Comparison of ENCODE assay signal across 21 mouse cellular contexts in the genomic region with DNA sequence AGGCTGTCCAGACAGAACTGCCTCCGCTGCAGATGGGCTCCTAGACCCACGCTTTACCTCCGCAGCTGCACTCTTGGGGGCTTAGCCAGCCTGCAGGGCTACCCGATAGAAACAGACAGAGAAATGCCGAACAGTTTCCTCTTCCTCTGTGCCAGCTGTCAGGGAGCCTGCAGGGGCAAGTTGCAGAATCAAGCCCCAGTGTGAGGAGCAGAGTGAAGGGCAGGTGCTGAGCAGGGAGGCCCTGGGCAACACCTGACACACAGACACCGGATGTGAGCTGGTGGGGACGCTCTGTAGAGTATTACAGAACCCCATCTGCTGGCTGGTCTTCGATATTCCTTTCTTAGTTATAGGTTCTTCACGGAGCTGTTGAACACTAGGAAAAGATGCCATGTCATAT.
DNase-seq lines count a peak whose midpoint lies in the region; ATAC-seq and TF ChIP-seq lines count a peak whose summit lies in the region.
"Had no signal": no experiment of that assay in that cellular context is flagged by ENCODE, and none has a peak within 500 bp of the region (broad histone marks: within the 10 kb centered on the region; RNA-seq: fewer than 3 reads in every experiment).

No protein-coding gene starts in this region.

- no peaks in the 10 kb centered on the region for H3K27me3 ChIP-seq in liver, postnatal 0 days (ENCODE audit: insufficient read depth, low read length)
- no peaks in the 10 kb centered on the region for H3K27me3 ChIP-seq in liver, embryonic 11.5 days (replicated peaks; ENCODE audit: control insufficient read depth, insufficient read depth, low read length)
- H3K27me3 ChIP-seq: embryonic facial prominence, embryonic 15.5 days; kidney, embryonic 15.5 days; liver, embryonic 15.5 days had no signal

- 73% methylated on average over 9 of the region's 9 CpGs for WGBS in liver, postnatal 0 days (ENCODE audit: insufficient replicate concordance)
- 87% methylated on average over 9 of the region's 9 CpGs for WGBS in liver, embryonic 11.5 days

- no peaks in the 10 kb centered on the region for H3K36me3 ChIP-seq in liver, postnatal 0 days (replicated peaks; ENCODE audit: insufficient read depth, low read length)
- no peaks in the 10 kb centered on the region for H3K36me3 ChIP-seq in liver, embryonic 11.5 days (ENCODE audit: control insufficient read depth, insufficient read depth, low read length)
- H3K36me3 ChIP-seq: embryonic facial prominence, embryonic 15.5 days; forebrain, embryonic 10.5 days; kidney, embryonic 15.5 days; liver, embryonic 15.5 days; midbrain, embryonic 13.5 days had no signal

- H3K9ac ChIP-seq in liver, postnatal 0 days (replicated peaks) = no peak overlapping the region
- H3K9ac ChIP-seq in liver, embryonic 11.5 days (ENCODE audit: low read depth, low read length) = no peak overlapping the region
- H3K9ac ChIP-seq: embryonic facial prominence, embryonic 15.5 days; forebrain, postnatal 0 days; kidney, embryonic 15.5 days; liver, embryonic 15.5 days; midbrain, embryonic 13.5 days had no signal

- ATAC-seq in liver, postnatal 0 days = no peak
- ATAC-seq in liver, embryonic 11.5 days (replicated peaks; ENCODE audit: low FRiP score) = no peak
- ATAC-seq: activated CD4-positive, CD25-positive, alpha-beta regulatory T cell, adult 4 months; forebrain, postnatal 0 days; hindbrain, embryonic 16.5 days; intestine, postnatal 0 days; midbrain, embryonic 13.5 days had no signal

- no peak overlapping the region for H3K27ac ChIP-seq in liver, postnatal 0 days (ENCODE audit: low read depth)
- H3K27ac ChIP-seq in liver, embryonic 11.5 days (ENCODE audit: low read depth, low read length) = no peak overlapping the region
- H3K27ac ChIP-seq: embryonic facial prominence, embryonic 15.5 days; forebrain, embryonic 10.5 days; kidney, embryonic 15.5 days; liver, embryonic 15.5 days; midbrain, embryonic 13.5 days had no signal

- H3K9me3 ChIP-seq in liver, postnatal 0 days (ENCODE audit: low read length) = no peaks in the 10 kb centered on the region
- no peaks in the 10 kb centered on the region for H3K9me3 ChIP-seq in liver, embryonic 11.5 days (ENCODE audit: control insufficient read depth, low read length)
- H3K9me3 ChIP-seq: embryonic facial prominence, embryonic 15.5 days; forebrain, embryonic 10.5 days; kidney, embryonic 15.5 days; liver, embryonic 15.5 days; midbrain, embryonic 13.5 days had no signal

- DNase-seq in liver, postnatal 0 days = peak; percentile 20
- no peak for DNase-seq in liver, embryonic 11.5 days (ENCODE audit: low spot score)
- peak; percentile 54 for DNase-seq in CD4-positive, CD25-positive, alpha-beta regulatory T cell, adult 2 months (ENCODE audit: low read depth, low spot score)
- DNase-seq in right cerebral cortex, postnatal 25 days = peak; percentile 23
- DNase-seq in thymus, postnatal 25 days = peak; percentile 83
- no peak for DNase-seq in natural killer cell, adult 2 months (ENCODE audit: low spot score in 2 of 2)
- DNase-seq in Muller cell, postnatal 12 days (ENCODE audit: inconsistent ontology term) = no peak
- DNase-seq: adrenal gland, postnatal 14 days; cerebellum, adult 11 months; cerebellum, postnatal 25 days; forebrain, postnatal 0 days; heart, postnatal 36 days; lung, postnatal 10 days had no signal

- no peak overlapping the region for H3K4me2 ChIP-seq in liver, postnatal 0 days (ENCODE audit: low read depth, low read length)
- H3K4me2 ChIP-seq in liver, embryonic 11.5 days = no peak overlapping the region
- H3K4me2 ChIP-seq: embryonic facial prominence, embryonic 15.5 days; kidney, embryonic 15.5 days; liver, embryonic 15.5 days; midbrain, embryonic 13.5 days had no signal

- H3K4me1 ChIP-seq in liver, postnatal 0 days (ENCODE audit: insufficient read depth) = no peaks in the 10 kb centered on the region
- no peaks in the 10 kb centered on the region for H3K4me1 ChIP-seq in liver, embryonic 11.5 days (replicated peaks; ENCODE audit: control insufficient read depth, insufficient read depth, low read length)
- H3K4me1 ChIP-seq: liver, embryonic 15.5 days had no signal

- no peak for TF ChIP-seq EP300 in liver, postnatal 0 days (IDR thresholded peaks at IDR 0.05; ENCODE audit: low read depth)

- TF ChIP-seq CTCF in liver, postnatal 0 days (IDR thresholded peaks at IDR 0.05; ENCODE audit: low read depth) = no peak

- no peak overlapping the region for H3K4me3 ChIP-seq in liver, postnatal 0 days (ENCODE audit: low read depth, low read length)
- no peak overlapping the region for H3K4me3 ChIP-seq in liver, embryonic 11.5 days (ENCODE audit: low read depth, low read length)
- H3K4me3 ChIP-seq: embryonic facial prominence, embryonic 15.5 days; forebrain, embryonic 10.5 days; kidney, embryonic 15.5 days; liver, embryonic 15.5 days; midbrain, embryonic 13.5 days had no signal

Comparison
In these comparisons a context has a peak if more than half of its experiments do, and no peak if none do; other contexts are left out.
1. DNase-seq: peak in liver, postnatal 0 days (single experiment), CD4-positive, CD25-positive, alpha-beta regulatory T cell, adult 2 months (single experiment), right cerebral cortex, postnatal 25 days (single experiment) and thymus, postnatal 25 days (single experiment); none in liver, embryonic 11.5 days (single experiment), natural killer cell, adult 2 months (0 of 2) and Muller cell, postnatal 12 days (single experiment).